Mouse (Mus musculus) cerebellum, adult 2 months (tissue): ENCODE results near the gene Lrba. TPM values are rescaled to one million over a fixed set of nuclear protein-coding genes. Genes with fewer than 3 reads are reported as not detected.
A peak's percentile ranks its signal among the peaks of the same experiment; 100 is the strongest.

ENCODE experiments used
- DNase-seq, 2 experiments: peaks; one replicate each; pipeline ENCODE4 v3.0.0; 2021
- H3K27ac ChIP-seq: fragments of 200-500 bp; 2 replicates; pipeline ENCODE4 v1.5.1; 2012; ENCODE audit warnings: low read length, control low read depth, inconsistent platforms; ENCODE audit not compliant: insufficient read depth
- H3K27me3 ChIP-seq: fragments of 200-500 bp; 2 replicates; pipeline ENCODE4 v1.6.1; 2012; ENCODE audit warnings: inconsistent platforms, mild to moderate bottlenecking, low read length, moderate library complexity; ENCODE audit not compliant: control insufficient read depth, insufficient read depth
- H3K4me1 ChIP-seq: fragments of 200-500 bp; 2 replicates; pipeline ENCODE4 v1.6.1; 2011; ENCODE audit warnings: low read length; ENCODE audit not compliant: control insufficient read depth, insufficient read depth
- H3K4me3 ChIP-seq: fragments of 200-500 bp; replicated peaks from 2 replicates; pipeline ENCODE3; 2011; ENCODE audit warnings: mild to moderate bottlenecking, low read depth, low read length, control low read depth; ENCODE audit not compliant: insufficient read depth
- CTCF ChIP-seq: fragments of 200-500 bp; IDR thresholded peaks from 2 replicates; pipeline ENCODE4 v1.5.1; 2011; ENCODE audit warnings: low read depth, mild to moderate bottlenecking, control low read depth, low read length, moderate library complexity, borderline replicate concordance; ENCODE audit not compliant: insufficient read depth
- POLR2A ChIP-seq: fragments of 200-500 bp; IDR thresholded peaks from 2 replicates; pipeline ENCODE4 v1.6.1; 2011; ENCODE audit warnings: low read length, control low read depth, borderline replicate concordance; ENCODE audit not compliant: insufficient read depth
- WGBS: fragments of 180-500 bp; shearing (Covaris S2); methylation state at CpG from one replicate; pipeline ENCODE4 v1.1.7; 2018; 5-methylcytosine and 5-hydroxymethylcytosine counted together
- polyA plus RNA-seq: library from polyadenylated mRNA; depleted of rRNA; stranded (reverse); fragments of >200 nt; gene quantifications from 2 replicates; pipeline ENCODE4 v1.2.3, GENCODE M21; 2012

The Lrba gene
- polyA plus RNA-seq, 1 experiment = 18.9 TPM

DNA sequence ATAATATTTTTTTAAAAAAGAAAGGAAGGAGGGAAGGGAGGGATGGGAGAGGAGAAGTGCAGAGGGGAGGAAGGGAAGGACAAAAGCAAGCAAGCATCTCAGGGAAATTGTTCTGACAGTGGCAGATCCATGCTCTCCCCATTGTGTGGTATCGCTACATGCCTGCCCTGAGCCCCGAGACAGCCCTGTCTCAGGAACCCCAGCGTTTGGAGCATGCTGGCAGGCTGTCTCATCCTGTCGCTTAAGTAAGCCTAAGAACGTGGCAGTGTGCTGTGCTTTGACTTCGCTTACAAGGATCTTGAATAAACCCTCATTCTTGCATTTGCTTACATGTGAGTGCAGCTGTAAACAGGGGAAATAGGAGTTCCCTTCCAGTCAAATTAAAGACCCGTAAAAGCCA lies 526.2 kb downstream of the Lrba start:
- WGBS = 59% methylated on average over 7 of the region's 7 CpGs
- TF ChIP-seq CTCF (no peak), POLR2A (no peak)
- no peak overlapping the region for H3K4me3 ChIP-seq
- no peak overlapping the region for H3K27ac ChIP-seq
- no peak for DNase-seq
- no peaks in the 10 kb centered on the region for H3K27me3 ChIP-seq
- H3K4me1 ChIP-seq = peaks cover 3% of the 10 kb centered on the region; the same call in 1 of the 2 replicates

GRCm38 (mm10) chr3:86754178-86754577 lies 529.7 kb downstream of the Lrba start:
- no peak for DNase-seq
- TF ChIP-seq POLR2A (no peak), CTCF (no peak)
- Histone ChIP-seq H3K27ac (no peak overlapping the region), H3K4me1 (no peaks in the 10 kb centered on the region), H3K4me3 (no peak overlapping the region), H3K27me3 (no peaks in the 10 kb centered on the region)
- WGBS = 88% methylated on average over 6 of the region's 6 CpGs

GRCm38 (mm10) chr3:86754595-86755557 lies 530.4 kb downstream of the Lrba start:
- TF ChIP-seq POLR2A (no peak), CTCF (no peak)
- Histone ChIP-seq H3K27ac (peak overlapping the region; percentile 30; the same call in 1 of the 2 replicates), H3K27me3 (no peaks in the 10 kb centered on the region), H3K4me3 (no peak overlapping the region), H3K4me1 (no peaks in the 10 kb centered on the region)
- DNase-seq = no peak
- WGBS = 71% methylated on average over 14 of the region's 14 CpGs

DNA sequence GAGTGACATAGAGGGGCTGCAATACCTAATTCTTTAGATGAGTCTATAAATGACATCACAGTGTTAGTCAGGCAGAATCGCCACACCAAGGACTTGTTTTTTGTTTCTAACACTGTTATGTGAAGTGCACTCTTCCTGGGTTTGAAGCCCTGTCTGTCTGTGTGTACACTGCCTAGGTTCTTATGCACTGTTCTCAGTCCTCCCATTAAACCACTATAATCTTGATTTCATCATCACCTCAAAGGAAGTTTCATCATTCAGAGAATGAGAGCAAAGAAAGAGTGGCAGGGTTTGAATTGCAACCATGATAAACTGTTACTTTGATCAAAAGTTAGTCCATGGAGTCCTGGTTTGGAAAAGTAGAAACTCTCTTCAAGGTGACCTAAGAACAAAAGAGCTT lies 532.1 kb downstream of the Lrba start:
- no peak overlapping the region for H3K4me3 ChIP-seq
- 98% methylated on average over 1 of the region's 1 CpGs for WGBS

GRCm38 (mm10) chr3:86758727-86759126 lies 534.2 kb downstream of the Lrba start:
- DNase-seq = no peak
- WGBS = 85% methylated on average over 6 of the region's 6 CpGs
- TF ChIP-seq CTCF (no peak), POLR2A (no peak)
- H3K4me3 ChIP-seq = no peak overlapping the region
- H3K27me3 ChIP-seq = no peaks in the 10 kb centered on the region
- H3K4me1 ChIP-seq = no peaks in the 10 kb centered on the region
- no peak overlapping the region for H3K27ac ChIP-seq

More for the DNA sequence above, 532.1 kb downstream of the Lrba start:
- H3K27ac ChIP-seq = no peak overlapping the region
- TF ChIP-seq CTCF (no peak), POLR2A (no peak)
- no peak for DNase-seq
- H3K27me3 ChIP-seq = no peaks in the 10 kb centered on the region
- no peaks in the 10 kb centered on the region for H3K4me1 ChIP-seq

GRCm38 (mm10) chr3:86759383-86759782 lies 534.9 kb downstream of the Lrba start:
- whole genome bisulfite sequencing = 94% methylated on average over 1 of the region's 1 CpGs
- TF ChIP-seq CTCF (no peak), POLR2A (no peak)
- no peak overlapping the region for H3K4me3 ChIP-seq
- no peaks in the 10 kb centered on the region for H3K27me3 ChIP-seq
- no peak overlapping the region for H3K27ac ChIP-seq
- H3K4me1 ChIP-seq = no peaks in the 10 kb centered on the region
- no peak for DNase-seq

GRCm38 (mm10) chr3:86759834-86760233 lies 535.4 kb downstream of the Lrba start:
- H3K4me3 ChIP-seq = no peak overlapping the region
- TF ChIP-seq CTCF (no peak), POLR2A (no peak)
- 64% methylated on average over 8 of the region's 8 CpGs for WGBS
- no peaks in the 10 kb centered on the region for H3K27me3 ChIP-seq
- H3K4me1 ChIP-seq = no peaks in the 10 kb centered on the region
- H3K27ac ChIP-seq = no peak overlapping the region
- no peak for DNase-seq

GRCm38 (mm10) chr3:86760474-86760873 lies 536.0 kb downstream of the Lrba start:
- no peak for DNase-seq
- Histone ChIP-seq H3K4me1 (no peaks in the 10 kb centered on the region), H3K4me3 (no peak overlapping the region), H3K27ac (no peak overlapping the region), H3K27me3 (no peaks in the 10 kb centered on the region)
- WGBS = 92% methylated on average over 7 of the region's 7 CpGs
- TF ChIP-seq CTCF (no peak), POLR2A (no peak)
